Mouse (Mus musculus) liver, embryonic 14.5 days (tissue): Measurements from ENCODE around the gene Fam49a.

Experiments used
- CTCF ChIP-seq: IDR thresholded peaks from 2 replicates; pipeline ENCODE4 v1.5.1; 2016; ENCODE audit warnings: antibody characterized with exemption, low read depth, control low read depth
- EP300 ChIP-seq: IDR thresholded peaks from 2 replicates; pipeline ENCODE4 v1.6.1; 2016; ENCODE audit warnings: antibody characterized with exemption, low read depth

DNA sequence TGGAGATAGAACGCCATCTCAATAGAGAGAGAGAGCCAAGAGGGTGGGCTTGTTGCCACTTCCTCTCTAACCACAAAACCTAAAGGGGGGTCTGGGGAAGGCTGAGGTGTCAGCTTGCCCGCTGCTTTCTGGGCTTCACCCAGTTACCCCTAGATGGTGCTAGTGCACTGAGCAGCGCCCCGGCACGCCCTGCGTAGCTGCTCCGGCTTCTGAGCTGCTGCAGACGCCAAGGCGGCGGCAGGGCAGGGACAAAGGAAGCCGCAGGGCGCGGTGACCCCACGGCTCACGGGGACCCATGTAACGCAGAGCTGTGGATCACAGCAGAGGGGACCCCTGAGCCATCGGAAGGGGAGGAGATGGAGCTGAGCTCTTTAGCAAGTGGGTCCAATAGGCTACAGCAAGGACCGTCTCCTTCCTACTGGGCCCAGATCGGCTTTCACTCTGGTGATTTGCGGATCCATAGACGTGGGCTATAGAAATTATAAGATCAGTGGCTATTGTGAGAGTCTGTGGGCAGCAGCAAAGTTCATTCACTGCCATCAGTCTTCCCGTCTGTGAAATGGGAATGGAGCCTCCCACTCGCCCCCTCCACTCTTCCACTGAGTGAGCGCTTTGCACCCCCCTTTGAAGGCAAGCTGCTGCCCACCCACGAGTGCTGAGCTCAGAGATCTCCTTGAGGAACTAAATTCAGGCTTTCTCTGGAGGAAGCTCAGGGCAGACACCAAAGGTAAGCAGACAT is 159.1 kb downstream of the Fam49a start:
- peak; percentile 99 for TF ChIP-seq CTCF
- no peak for TF ChIP-seq EP300
